20 mouse cellular contexts compared by ENCODE assay signal in the genomic region with DNA sequence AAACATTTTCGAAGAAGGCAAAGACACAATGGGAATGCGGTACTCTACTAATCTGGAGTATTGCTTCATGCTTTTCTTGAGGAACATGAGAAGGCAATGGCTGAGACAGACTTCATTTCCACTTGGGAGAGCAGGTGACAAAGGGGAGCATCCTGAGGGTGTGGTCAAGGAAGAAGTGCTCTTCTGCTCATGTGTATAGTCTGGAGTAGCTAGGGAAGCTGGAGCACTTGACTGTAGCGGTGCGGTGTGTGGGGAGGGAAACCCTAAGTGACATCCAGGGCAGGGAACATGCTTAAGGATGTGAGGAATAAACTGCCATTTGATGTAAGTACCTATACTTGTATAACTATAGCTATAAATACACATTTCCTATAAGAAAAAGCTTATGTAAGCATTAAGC.
A peak's percentile ranks its signal among the peaks of the same experiment; 100 is the strongest.
DNase-seq lines count a peak whose midpoint lies in the region; ATAC-seq and TF ChIP-seq lines count a peak whose summit lies in the region.
"Had no signal": no experiment of that assay in that cellular context is flagged by ENCODE, and none has a peak within 500 bp of the region (broad histone marks: within the 10 kb centered on the region; RNA-seq: fewer than 3 reads in every experiment).

No protein-coding gene starts in this region.

- H3K36me3 ChIP-seq in embryonic facial prominence, embryonic 13.5 days: no peaks in the 10 kb centered on the region
- H3K36me3 ChIP-seq in embryonic facial prominence, embryonic 10.5 days (replicated peaks): no peaks in the 10 kb centered on the region
- no peaks in the 10 kb centered on the region for H3K36me3 ChIP-seq in kidney, embryonic 15.5 days
- no peaks in the 10 kb centered on the region for H3K36me3 ChIP-seq in CH12.LX (replicated peaks in 1 of 2; ENCODE audit: control insufficient read depth in 1 of 2, insufficient read depth in 1 of 2, low read length in 1 of 2)
- H3K36me3 ChIP-seq: forebrain, embryonic 15.5 days had no signal

- H3K4me3 ChIP-seq in embryonic facial prominence, embryonic 13.5 days: no peak overlapping the region
- H3K4me3 ChIP-seq in embryonic facial prominence, embryonic 10.5 days: no peak overlapping the region
- H3K4me3 ChIP-seq in kidney, embryonic 15.5 days (replicated peaks): no peak overlapping the region
- no peak overlapping the region for H3K4me3 ChIP-seq in CH12.LX (replicated peaks in 1 of 3; ENCODE audit: low read depth in 2 of 3, low read length in 2 of 3, poor library complexity in 1 of 3)
- H3K4me3 ChIP-seq: forebrain, embryonic 13.5 days; forebrain, embryonic 15.5 days had no signal

- 93% methylated on average over 4 of the region's 4 CpGs for WGBS in embryonic facial prominence, embryonic 13.5 days
- 94% methylated on average over 4 of the region's 4 CpGs for WGBS in embryonic facial prominence, embryonic 10.5 days
- 84% methylated on average over 4 of the region's 4 CpGs for WGBS in kidney, embryonic 15.5 days

- H3K27me3 ChIP-seq in embryonic facial prominence, embryonic 13.5 days: no peaks in the 10 kb centered on the region
- no peaks in the 10 kb centered on the region for H3K27me3 ChIP-seq in embryonic facial prominence, embryonic 10.5 days (replicated peaks; ENCODE audit: low read depth, poor library complexity, severe bottlenecking)
- H3K27me3 ChIP-seq in kidney, embryonic 15.5 days: no peaks in the 10 kb centered on the region
- no peaks in the 10 kb centered on the region for H3K27me3 ChIP-seq in CH12.LX (replicated peaks)
- H3K27me3 ChIP-seq: forebrain, embryonic 13.5 days; forebrain, embryonic 15.5 days had no signal

- ATAC-seq in embryonic facial prominence, embryonic 13.5 days (ENCODE audit: insufficient number of reproducible peaks, insufficient read depth, low FRiP score, low TSS enrichment, low read depth): no peak
- peak; percentile 75; the same call in 1 of the 2 replicates for ATAC-seq in kidney, embryonic 15.5 days (replicated peaks; ENCODE audit: low FRiP score)
- ATAC-seq: activated CD4-positive, CD25-positive, alpha-beta regulatory T cell, adult 4 months; CD4-positive, CD25-positive, alpha-beta regulatory T cell, adult 4 months; forebrain, embryonic 13.5 days; forebrain, embryonic 15.5 days; forebrain, postnatal 0 days had no signal

- TF ChIP-seq CTCF in CH12.LX (conservative IDR thresholded peaks at IDR 0.05 in 1 of 2, IDR thresholded peaks at IDR 0.05 in 1 of 2; ENCODE audit: low read depth in 2 of 2, low read length in 2 of 2): no peak

- H3K4me2 ChIP-seq in embryonic facial prominence, embryonic 13.5 days: no peak overlapping the region
- H3K4me2 ChIP-seq in kidney, embryonic 15.5 days: no peak overlapping the region
- no peak overlapping the region for H3K4me2 ChIP-seq in CH12.LX (ENCODE audit: insufficient read depth, low read depth, poor library complexity, severe bottlenecking)
- H3K4me2 ChIP-seq: forebrain, embryonic 13.5 days; forebrain, embryonic 15.5 days had no signal

- no peak for DNase-seq in embryonic facial prominence, embryonic 10.5 days (ENCODE audit: low spot score)
- no peak for DNase-seq in kidney, adult 11 months
- DNase-seq in CH12.LX (ENCODE audit: extremely low read depth): no peak
- DNase-seq in spleen, postnatal 36 days (ENCODE audit: low spot score in 2 of 2): no peak
- DNase-seq: adrenal gland, adult 8-10 months; adrenal gland, postnatal 14 days; adrenal gland, postnatal 36 days; B cell, adult 2 months; cerebellum, adult 11-12 months; cerebellum, adult 2 months; cerebellum, adult 9-10 months; cerebellum, postnatal 10 days; cerebellum, postnatal 25 days; forebrain, postnatal 0 days had no signal

- no peak for TF ChIP-seq POLR2A in CH12.LX (IDR thresholded peaks at IDR 0.05; ENCODE audit: low read depth, low read length)

- H3K4me1 ChIP-seq in embryonic facial prominence, embryonic 13.5 days: peaks cover 3% of the 10 kb centered on the region; the same call in 1 of the 2 replicates
- 0 out of 2 replicates have a peak, but pooled peaks cover 5% of the 10 kb centered on the region for H3K4me1 ChIP-seq in embryonic facial prominence, embryonic 10.5 days
- H3K4me1 ChIP-seq in kidney, embryonic 15.5 days: peaks cover 14% of the 10 kb centered on the region
- no peaks in the 10 kb centered on the region for H3K4me1 ChIP-seq in CH12.LX (ENCODE audit: control insufficient read depth in 1 of 2, insufficient read depth in 2 of 2)
- H3K4me1 ChIP-seq: forebrain, embryonic 15.5 days had no signal

- H3K79me2 ChIP-seq in CH12.LX (replicated peaks; ENCODE audit: control insufficient read depth, extremely low read depth, insufficient read depth, poor library complexity, severe bottlenecking): no peaks in the 10 kb centered on the region

- TF ChIP-seq RAD21 in CH12.LX (IDR thresholded peaks at IDR 0.05; ENCODE audit: low read depth, low read length): no peak

- H3K9me3 ChIP-seq in embryonic facial prominence, embryonic 13.5 days: no peaks in the 10 kb centered on the region
- H3K9me3 ChIP-seq in embryonic facial prominence, embryonic 10.5 days: no peaks in the 10 kb centered on the region
- no peaks in the 10 kb centered on the region for H3K9me3 ChIP-seq in kidney, embryonic 15.5 days (replicated peaks)
- H3K9me3 ChIP-seq in CH12.LX (replicated peaks; ENCODE audit: low read length): peaks cover 54% of the 10 kb centered on the region
- H3K9me3 ChIP-seq: forebrain, embryonic 13.5 days; forebrain, embryonic 15.5 days had no signal

- H3K9ac ChIP-seq in embryonic facial prominence, embryonic 13.5 days: no peak overlapping the region
- H3K9ac ChIP-seq in kidney, embryonic 15.5 days: no peak overlapping the region
- no peak overlapping the region for H3K9ac ChIP-seq in CH12.LX (ENCODE audit: insufficient read depth, low read depth)
- H3K9ac ChIP-seq: forebrain, embryonic 13.5 days; forebrain, embryonic 15.5 days; forebrain, postnatal 0 days had no signal

- H3K27ac ChIP-seq in embryonic facial prominence, embryonic 13.5 days: peak overlapping the region; percentile 44; the same call in 1 of the 2 replicates
- no peak overlapping the region for H3K27ac ChIP-seq in embryonic facial prominence, embryonic 10.5 days (replicated peaks)
- H3K27ac ChIP-seq in kidney, embryonic 15.5 days: no peak overlapping the region
- peak overlapping the region; percentile 29; the same call in 1 of the 2 replicates for H3K27ac ChIP-seq in CH12.LX (ENCODE audit: insufficient read depth, low read depth)
- H3K27ac ChIP-seq: forebrain, embryonic 13.5 days; forebrain, embryonic 15.5 days had no signal

- no peak for TF ChIP-seq EP300 in CH12.LX (IDR thresholded peaks at IDR 0.05; ENCODE audit: low read length)

- dilution Hi-C loops in CH12.LX (cut with MboI; ENCODE audit: extremely low pct_ligation_motif_present, extremely low pct_unique_long_range_greater_than_20kb, low sequenced_read_pairs): no loop called here

- in situ Hi-C loops in CH12.LX (cut with MboI; ENCODE audit: low pct_ligation_motif_present, low pct_unique_long_range_greater_than_20kb, low sequenced_read_pairs): no loop called here

TF ChIP-seq in CH12.LX, 34 proteins besides CTCF, POLR2A, EP300 and RAD21:
- TF ChIP-seq CHD1 (IDR thresholded peaks at IDR 0.05; ENCODE audit: low read depth, low read length) (no peak), ETS1 (conservative IDR thresholded peaks at IDR 0.05; ENCODE audit: low read depth, low read length) (no peak)

Comparison
In these comparisons a context has a peak if more than half of its experiments do, and no peak if none do; other contexts are left out.
1. H3K27ac ChIP-seq: peak in embryonic facial prominence, embryonic 13.5 days (single experiment) and CH12.LX (single experiment); none in embryonic facial prominence, embryonic 10.5 days (single experiment) and kidney, embryonic 15.5 days (single experiment).